Mouse (Mus musculus) left cerebral cortex, postnatal 4 days (tissue): ENCODE results near the gene Pcbp4. TPM values are rescaled to one million over a fixed set of nuclear protein-coding genes. Genes with fewer than 3 reads are reported as not detected.
"Not testable (repeated sequence)": the region's sequence is repeated elsewhere in the genome, so short reads cannot be mapped to it uniquely, and the experiment has no call there.

ENCODE experiments used
- DNase-seq: peaks from one replicate; pipeline ENCODE4 v3.0.0-alpha.2; 2022
- intact Hi-C: fragments of 180-260 bp; cut with DNase I; formaldehyde crosslinking; loops from one replicate; pipeline ENCODE4 v1.15.1; 2025
- total RNA-seq, 2 experiments: library from RNA; stranded (reverse); gene quantifications; 2 replicates each; pipeline ENCODE4 v1.2.3; 2021

Pcbp4 gene
- total RNA-seq, 2 experiments from 2014 or later = 409 to 418 TPM

GRCm38 (mm10) chr9:106478101-106478500 is 25.0 kb downstream of the Pcbp4 start:
- intact Hi-C loops = no loop called here
- no peak for DNase-seq

- DNase-seq = no peak
- intact Hi-C loops = no loop called here
These were observed 27.4 kb downstream of the Pcbp4 start for GRCm38 (mm10) chr9:106480541-106480940.

GRCm38 (mm10) chr9:106481075-106481474 is 28.0 kb downstream of the Pcbp4 start:
- intact Hi-C loops = no loop called here
- DNase-seq = no peak

- no peak for DNase-seq
- intact Hi-C loops = no loop called here
These were observed 28.6 kb downstream of the Pcbp4 start for GRCm38 (mm10) chr9:106481676-106482075.

- no peak for DNase-seq
- intact Hi-C loops = no loop called here
These were observed 29.6 kb downstream of the Pcbp4 start for GRCm38 (mm10) chr9:106482578-106483115.

GRCm38 (mm10) chr9:106483136-106483535 is 30.0 kb downstream of the Pcbp4 start:
- DNase-seq = no peak
- intact Hi-C loops = no loop called here

- intact Hi-C loops = no loop called here
These were observed 30.5 kb downstream of the Pcbp4 start for GRCm38 (mm10) chr9:106483606-106484005.

GRCm38 (mm10) chr9:106485076-106485475 is 32.0 kb downstream of the Pcbp4 start:
- no peak for DNase-seq
- intact Hi-C loops = no loop called here

More at GRCm38 (mm10) chr9:106483606-106484005, 30.5 kb downstream of the Pcbp4 start:
- no peak for DNase-seq

GRCm38 (mm10) chr9:106487602-106488001 is 34.5 kb downstream of the Pcbp4 start:
- intact Hi-C loops, DNase-seq: not testable (repeated sequence)

- intact Hi-C loops = no loop called here
- no peak for DNase-seq
These were observed 46.6 kb downstream of the Pcbp4 start, which contains the start of gene Iqcf1 for GRCm38 (mm10) chr9:106499667-106500066. Gene Iqcf1, plus strand, starts transcription at chr9:106499967.

- intact Hi-C loops = no loop called here
- no peak for DNase-seq
These were observed 48.8 kb downstream of the Pcbp4 start for GRCm38 (mm10) chr9:106501846-106502245.

- DNase-seq = no peak
- intact Hi-C loops = no loop called here
These were observed 51.2 kb downstream of the Pcbp4 start for GRCm38 (mm10) chr9:106504246-106504645.

- DNase-seq = no peak
- intact Hi-C loops = no loop called here
These were observed 56.3 kb downstream of the Pcbp4 start for GRCm38 (mm10) chr9:106509356-106509755.

- intact Hi-C loops = no loop called here
- DNase-seq = no peak
These were observed 59.8 kb downstream of the Pcbp4 start for GRCm38 (mm10) chr9:106512729-106513450.

GRCm38 (mm10) chr9:106513566-106513965 is 60.5 kb downstream of the Pcbp4 start:
- no peak for DNase-seq
- intact Hi-C loops = no loop called here

Other genes starting within 250 kb of the Pcbp4 start
- under 1 TPM; 0.46 to 0.48 TPM for gene Tlr9, start 230.7 kb upstream of the Pcbp4 start, total RNA-seq
- 10 to 100 TPM; 97.5 to 99.8 TPM for gene Alas1, start 204.6 kb upstream of the Pcbp4 start, total RNA-seq
- 10 to 100 TPM; 11.0 to 11.9 TPM for gene Poc1a, start 172.2 kb upstream of the Pcbp4 start, total RNA-seq
- 10 to 100 TPM; 54.3 to 54.4 TPM for gene Dusp7, start 84.7 kb upstream of the Pcbp4 start, total RNA-seq
- gene Rpl29, start 23.8 kb upstream of the Pcbp4 start, total RNA-seq = 100 to 1,000 TPM; 480 to 518 TPM
- gene Acy1, start 15.0 kb upstream of the Pcbp4 start, total RNA-seq = 10 to 100 TPM; 14.3 to 19.0 TPM
- 10 to 100 TPM; 13.3 to 13.8 TPM for gene Abhd14b, start 5.8 kb upstream of the Pcbp4 start, total RNA-seq
- 10 to 100 TPM; 70.1 to 71.4 TPM for gene Abhd14a, start 5.6 kb upstream of the Pcbp4 start, total RNA-seq
- 1 to 10 TPM in 1 of 2 experiments, under 1 TPM in 1; 0.94 to 1.3 TPM for gene Gpr62, start 12.6 kb downstream of the Pcbp4 start, total RNA-seq
- gene Rrp9, start 22.7 kb downstream of the Pcbp4 start, total RNA-seq = 10 to 100 TPM; 46.9 to 55.2 TPM
- gene Parp3, start 23.7 kb downstream of the Pcbp4 start, total RNA-seq = 1 to 10 TPM; 2.8 to 3.3 TPM
- gene Iqcf1, start 46.7 kb downstream of the Pcbp4 start, total RNA-seq = not detected
- gene Iqcf5, start 61.3 kb downstream of the Pcbp4 start, total RNA-seq = under 1 TPM in 1 of 2 experiments, not detected in 1; 0.78 TPM
- not detected for gene Iqcf3, start 108.3 kb downstream of the Pcbp4 start, total RNA-seq
- gene Iqcf4, start 117.7 kb downstream of the Pcbp4 start, total RNA-seq = not detected
- gene Iqcf6, start 173.3 kb downstream of the Pcbp4 start, total RNA-seq = not detected
- 10 to 100 TPM; 43.6 to 48.3 TPM for gene Grm2, start 202.8 kb downstream of the Pcbp4 start, total RNA-seq
- 10 to 100 TPM; 66.4 to 69.2 TPM for gene Tex264, start 232.6 kb downstream of the Pcbp4 start, total RNA-seq